Mouse (Mus musculus): ENCODE data around the gene Lrrc28.

The Lrrc28 gene

DNA sequence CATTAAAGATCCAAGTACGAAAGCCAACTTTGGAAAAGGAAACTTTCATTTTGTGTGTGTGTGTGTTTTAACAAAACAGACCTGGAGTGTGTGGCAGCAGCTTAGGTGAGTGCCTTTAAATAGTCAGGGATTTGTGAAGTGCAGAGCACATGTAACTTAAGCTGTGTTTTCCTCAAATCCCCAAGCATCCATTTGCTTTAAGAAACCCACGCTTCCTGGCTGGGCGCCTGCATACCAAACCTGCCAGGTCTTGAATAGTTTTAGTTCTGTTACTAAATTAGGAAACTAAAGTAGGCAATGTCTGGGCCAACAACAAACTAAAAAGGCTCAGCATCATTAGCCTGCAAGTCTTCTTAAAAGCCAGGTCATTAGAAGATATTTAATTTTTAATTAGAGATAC, 47.0 kb downstream of the Lrrc28 start:
- DNase-seq (ENCODE audit: extremely low read depth, insufficient read length, low spot score): peak; percentile 25

- no peak for DNase-seq (ENCODE audit: extremely low read depth, insufficient read length, low spot score)
Measured at GRCm38 (mm10) chr7:67596961-67597360, 48.1 kb downstream of the Lrrc28 start.

DNA sequence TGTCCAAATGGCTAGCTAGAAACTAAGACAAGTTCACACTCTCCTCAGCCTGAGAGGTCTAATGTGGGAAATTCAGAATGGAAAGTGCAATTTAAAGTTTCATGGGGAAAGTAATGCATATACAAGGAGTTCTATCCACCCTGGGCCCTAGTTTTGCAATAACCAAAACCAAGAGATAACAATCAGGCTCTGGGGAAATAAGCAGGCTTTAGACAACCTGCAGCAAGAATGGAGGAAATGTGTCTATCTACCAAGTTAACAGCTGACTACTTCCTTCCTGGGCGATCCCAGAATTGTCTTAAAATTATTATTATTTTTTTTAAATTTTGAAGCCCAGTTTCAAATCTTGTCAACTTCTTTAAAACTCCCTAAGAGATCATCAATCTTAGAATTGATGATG, 48.7 kb downstream of the Lrrc28 start:
- no peak for DNase-seq (ENCODE audit: extremely low read depth, insufficient read length, low spot score)

GRCm38 (mm10) chr7:67593902-67594301, 51.2 kb downstream of the Lrrc28 start:
- DNase-seq (ENCODE audit: extremely low read depth, insufficient read length, low spot score): no peak

GRCm38 (mm10) chr7:67592670-67593069, 52.4 kb downstream of the Lrrc28 start:
- no peak for DNase-seq (ENCODE audit: extremely low read depth, insufficient read length, low spot score)

- DNase-seq (ENCODE audit: extremely low read depth, insufficient read length, low spot score): peak; percentile 41
Measured at GRCm38 (mm10) chr7:67588743-67589142, 56.3 kb downstream of the Lrrc28 start.

GRCm38 (mm10) chr7:67586479-67586878, 58.6 kb downstream of the Lrrc28 start:
- DNase-seq (ENCODE audit: extremely low read depth, insufficient read length, low spot score): no peak

GRCm38 (mm10) chr7:67583852-67584251, 61.2 kb downstream of the Lrrc28 start:
- no peak for DNase-seq (ENCODE audit: extremely low read depth, insufficient read length, low spot score)

GRCm38 (mm10) chr7:67578783-67579482, 66.1 kb downstream of the Lrrc28 start:
- no peak for DNase-seq (ENCODE audit: extremely low read depth, insufficient read length, low spot score)

GRCm38 (mm10) chr7:67578044-67578443, 67.0 kb downstream of the Lrrc28 start:
- no peak for DNase-seq (ENCODE audit: extremely low read depth, insufficient read length, low spot score)

DNA sequence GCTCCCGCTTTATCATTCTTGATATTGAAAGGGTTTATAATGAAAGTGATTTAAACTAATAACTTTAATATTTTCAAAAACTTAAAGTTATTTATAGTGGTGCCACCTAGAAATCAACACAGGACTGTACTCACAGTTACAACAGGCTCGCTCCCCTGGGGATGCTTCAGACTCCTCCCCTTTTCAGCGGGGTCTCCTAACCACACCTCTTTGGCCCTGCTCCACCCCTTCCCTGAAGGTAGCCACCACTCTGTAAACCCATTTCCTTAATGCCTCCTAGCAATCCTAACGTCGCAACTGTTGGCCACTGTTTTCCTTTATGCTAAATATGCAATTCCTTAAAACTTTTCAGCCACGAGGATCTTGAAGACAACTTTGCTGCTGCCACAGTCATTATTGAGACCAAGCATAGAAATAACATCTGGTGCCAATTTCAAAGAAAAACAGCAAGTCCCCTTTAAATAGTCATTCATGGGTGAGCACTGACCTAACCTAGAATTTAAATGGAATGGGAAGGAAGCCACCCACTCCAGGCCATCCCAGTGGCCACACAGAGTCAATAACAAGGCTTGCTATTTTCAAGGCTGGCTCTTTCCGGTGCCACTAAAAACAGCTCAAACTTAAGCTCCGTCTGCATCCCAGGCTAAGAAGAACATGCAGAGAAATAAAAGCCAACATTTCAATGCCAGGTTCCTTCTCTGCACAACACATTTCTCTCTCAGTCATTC, 78.4 kb downstream of the Lrrc28 start:
- no peak for DNase-seq (ENCODE audit: extremely low read depth, insufficient read length, low spot score)

DNA sequence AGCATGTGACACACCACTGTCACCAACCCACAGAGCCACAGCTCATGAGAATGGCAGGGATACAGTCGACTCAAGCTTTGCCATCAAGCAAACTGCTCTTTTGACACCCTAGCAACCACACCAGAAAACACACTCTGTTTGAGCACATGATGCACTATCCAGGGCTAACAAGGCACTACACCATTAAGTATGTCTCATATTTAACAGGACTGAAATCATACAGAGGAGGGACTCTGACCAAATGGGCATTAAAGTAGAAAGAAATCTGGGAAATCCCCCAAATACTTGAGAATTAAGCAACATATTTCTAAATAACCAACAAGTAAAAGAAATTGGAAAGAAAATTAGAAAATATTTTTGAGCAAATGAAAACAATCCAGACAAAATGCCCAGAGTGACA, 79.9 kb downstream of the Lrrc28 start:
- no peak for DNase-seq (ENCODE audit: extremely low read depth, insufficient read length, low spot score)

DNA sequence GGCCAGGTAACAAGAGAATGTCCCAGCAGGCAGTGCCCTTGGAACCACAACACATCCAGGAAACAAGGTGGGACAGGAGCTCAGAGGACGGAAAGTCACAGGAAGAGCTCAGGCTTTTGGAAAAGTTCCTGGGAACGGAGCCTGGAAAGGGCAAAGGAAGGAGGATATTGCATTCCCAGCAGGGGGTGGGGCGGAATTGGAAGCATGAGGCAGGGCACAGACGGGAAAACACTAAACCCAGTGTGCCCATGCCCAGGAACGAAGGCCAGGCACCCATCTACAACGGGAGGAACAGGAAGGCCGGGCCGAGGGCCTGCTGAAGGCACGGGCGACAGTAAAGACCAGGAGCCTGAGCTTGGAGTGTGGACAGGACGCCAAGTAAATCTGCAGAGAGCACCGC, 82.9 kb downstream of the Lrrc28 start:
- peak; percentile 26 for DNase-seq (ENCODE audit: extremely low read depth, insufficient read length, low spot score)

- no peak for DNase-seq (ENCODE audit: extremely low read depth, insufficient read length, low spot score)
Measured at GRCm38 (mm10) chr7:67559486-67559885, 85.6 kb downstream of the Lrrc28 start.

GRCm38 (mm10) chr7:67558230-67558629, 86.8 kb downstream of the Lrrc28 start:
- no peak for DNase-seq (ENCODE audit: extremely low read depth, insufficient read length, low spot score)

DNA sequence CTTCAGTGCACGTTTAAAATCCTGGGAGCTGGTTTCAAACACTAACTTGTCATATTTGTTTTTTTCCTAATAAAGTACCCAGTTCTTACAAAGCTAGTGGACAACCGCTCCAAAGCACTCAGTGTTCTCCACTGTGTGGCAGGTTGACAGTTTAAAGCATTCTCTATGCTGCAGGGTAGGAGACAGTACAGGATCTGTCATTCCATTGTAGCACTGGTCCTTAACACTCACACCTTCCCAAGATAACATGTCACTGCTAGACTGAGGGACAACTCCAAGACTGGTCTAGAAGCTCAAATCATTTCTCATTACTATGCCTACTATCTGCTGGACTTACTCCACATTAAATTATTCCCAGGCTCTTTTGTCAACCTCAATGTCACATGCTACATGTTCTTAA, 90.2 kb downstream of the Lrrc28 start:
- DNase-seq (ENCODE audit: extremely low read depth, insufficient read length, low spot score): no peak

GRCm38 (mm10) chr7:67551242-67551641, 93.8 kb downstream of the Lrrc28 start:
- DNase-seq (ENCODE audit: extremely low read depth, insufficient read length, low spot score): no peak

DNA sequence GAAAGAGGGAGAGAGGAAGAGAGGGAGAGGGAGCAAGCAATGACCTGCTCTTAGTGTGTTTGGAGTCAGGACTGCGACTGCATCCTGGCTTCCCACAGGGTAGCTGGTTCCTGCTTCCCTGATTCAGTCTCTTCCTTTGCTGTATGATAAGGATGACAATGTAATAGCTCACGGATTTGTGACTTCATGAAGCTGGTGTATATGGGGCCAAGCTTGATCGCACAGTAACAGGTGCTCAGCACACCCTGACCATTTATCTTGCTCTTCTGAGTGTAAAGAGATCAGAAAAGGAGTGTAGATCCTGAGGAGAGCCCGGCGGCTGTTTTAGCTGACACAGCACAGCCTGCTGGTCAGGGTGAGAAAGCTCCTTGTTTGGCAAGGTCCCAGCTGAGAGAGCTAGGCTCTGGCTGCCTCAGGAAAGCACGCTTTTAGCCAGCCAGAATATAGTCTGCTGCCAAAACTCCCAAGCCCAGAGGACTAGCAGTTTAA, 96.0 kb downstream of the Lrrc28 start:
- peak; percentile 71 for DNase-seq (ENCODE audit: extremely low read depth, insufficient read length, low spot score)

DNA sequence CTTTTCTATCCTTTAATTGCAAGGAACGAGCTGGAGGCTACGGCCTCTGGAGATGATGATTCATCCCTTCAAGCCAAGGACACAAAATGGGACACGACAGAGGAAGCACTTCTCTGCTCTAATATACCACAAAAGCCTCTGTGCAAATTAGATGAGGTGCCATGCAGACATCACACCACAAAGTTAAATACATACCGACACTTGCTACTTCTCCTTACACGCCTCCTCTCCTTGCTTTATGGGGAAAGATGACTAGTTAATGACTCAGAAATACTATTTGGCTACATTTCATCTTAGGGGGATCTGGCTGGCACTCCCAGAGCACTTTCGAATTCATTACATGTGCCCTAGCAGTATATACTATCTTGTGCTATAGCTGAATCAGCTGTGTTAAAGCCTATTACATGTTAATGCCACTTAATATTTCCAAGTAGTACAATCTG, 96.4 kb downstream of the Lrrc28 start:
- DNase-seq (ENCODE audit: extremely low read depth, insufficient read length, low spot score): peak; percentile 68

DNA sequence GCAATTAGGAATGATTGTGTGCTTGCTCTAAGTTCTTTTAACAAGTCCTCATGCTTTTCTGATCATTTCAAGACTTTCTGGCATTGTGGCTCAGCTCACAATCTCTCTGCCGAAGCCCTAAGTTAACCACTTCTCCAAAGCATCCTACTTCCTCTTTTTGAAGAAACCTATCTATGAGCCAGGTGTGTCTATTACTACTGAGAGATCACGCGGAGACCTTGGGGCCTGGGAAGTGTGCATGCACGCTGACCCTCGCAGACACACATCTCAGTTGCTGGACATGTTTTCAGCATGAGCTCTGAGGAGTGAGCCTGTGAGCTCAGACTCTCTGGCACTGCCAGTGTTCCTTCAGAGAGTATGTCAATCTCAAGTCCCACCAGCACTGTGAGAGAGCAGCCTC, 98.8 kb downstream of the Lrrc28 start:
- DNase-seq (ENCODE audit: extremely low read depth, insufficient read length, low spot score): no peak

DNA sequence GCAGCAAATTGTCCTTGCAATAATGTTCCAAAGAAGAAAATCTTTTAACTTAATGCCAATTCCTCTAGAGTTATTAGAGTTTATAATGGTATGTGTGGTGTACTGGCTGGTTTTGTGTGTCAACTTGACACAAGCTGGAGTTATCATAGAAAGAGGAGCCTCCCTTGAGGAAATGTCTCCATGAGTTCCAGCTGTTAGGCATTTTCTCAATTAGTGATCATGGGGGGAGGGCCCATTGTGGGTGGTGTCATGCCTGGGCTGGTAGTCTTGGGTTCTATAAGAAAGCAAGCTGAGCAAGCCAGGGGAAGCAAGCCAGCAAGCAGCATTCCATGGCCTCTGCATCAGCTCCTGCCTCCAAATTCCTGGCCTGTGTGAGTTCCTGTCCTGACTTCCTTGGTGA, 100.5 kb downstream of the Lrrc28 start:
- DNase-seq (ENCODE audit: extremely low read depth, insufficient read length, low spot score): no peak

- DNase-seq (ENCODE audit: extremely low read depth, insufficient read length, low spot score): no peak
Measured at GRCm38 (mm10) chr7:67543641-67544040, 101.4 kb downstream of the Lrrc28 start.
